Mouse (Mus musculus) 3134 (cell line): ENCODE results near the gene Rras.

Experiments
- DNase-seq: peaks from one replicate; pipeline ENCODE4 v3.0.0-alpha.2; 2011; ENCODE audit warnings: low spot score; ENCODE audit not compliant: insufficient read length; ENCODE audit errors: extremely low read depth

Gene Rras

GRCm38 (mm10) chr7:45050945-45051600 is 33.3 kb downstream of the Rras start:
- no peak for DNase-seq

- no peak for DNase-seq
Measured at GRCm38 (mm10) chr7:45051601-45051974, 33.8 kb downstream of the Rras start.

GRCm38 (mm10) chr7:45052181-45052861 is 34.6 kb downstream of the Rras start:
- DNase-seq = peak; percentile 67

- no peak for DNase-seq
Measured at GRCm38 (mm10) chr7:45052862-45053116, 35.0 kb downstream of the Rras start, which contains the start of gene Prr12. TSS of gene Prr12 (minus strand) at chr7:45052881.

- DNase-seq = peak; percentile 81
Measured at GRCm38 (mm10) chr7:45053117-45053930, 35.6 kb downstream of the Rras start.

- DNase-seq = peak; percentile 97
Measured at GRCm38 (mm10) chr7:45053931-45054510, 36.3 kb downstream of the Rras start.

- no peak for DNase-seq
Measured at GRCm38 (mm10) chr7:45056329-45056971, 38.7 kb downstream of the Rras start.

GRCm38 (mm10) chr7:45056972-45057348 is 39.2 kb downstream of the Rras start:
- DNase-seq = no peak

GRCm38 (mm10) chr7:45058607-45059571 is 41.1 kb downstream of the Rras start:
- no peak for DNase-seq

GRCm38 (mm10) chr7:45060632-45061122 is 42.9 kb downstream of the Rras start:
- DNase-seq = no peak

- DNase-seq = no peak
Measured at GRCm38 (mm10) chr7:45061532-45062075, 43.8 kb downstream of the Rras start.

GRCm38 (mm10) chr7:45062239-45062835 is 44.6 kb downstream of the Rras start, which contains the start of the genes Nosip and Prrg2:
TSS of gene Nosip (plus strand) at chr7:45062429.
TSS of gene Prrg2 (minus strand) at chr7:45062677.
- DNase-seq = peak; percentile 86

GRCm38 (mm10) chr7:45067190-45067999 is 49.6 kb downstream of the Rras start:
- no peak for DNase-seq

- DNase-seq = peak; percentile 68
Measured at GRCm38 (mm10) chr7:45068000-45068318, 50.2 kb downstream of the Rras start.

- no peak for DNase-seq
Measured at GRCm38 (mm10) chr7:45069671-45070070, 51.9 kb downstream of the Rras start.
